Mouse (Mus musculus): ENCODE measurements around the gene Ano9.
A peak's percentile ranks its signal among the peaks of the same experiment; 100 is the strongest.

Gene Ano9

DNA sequence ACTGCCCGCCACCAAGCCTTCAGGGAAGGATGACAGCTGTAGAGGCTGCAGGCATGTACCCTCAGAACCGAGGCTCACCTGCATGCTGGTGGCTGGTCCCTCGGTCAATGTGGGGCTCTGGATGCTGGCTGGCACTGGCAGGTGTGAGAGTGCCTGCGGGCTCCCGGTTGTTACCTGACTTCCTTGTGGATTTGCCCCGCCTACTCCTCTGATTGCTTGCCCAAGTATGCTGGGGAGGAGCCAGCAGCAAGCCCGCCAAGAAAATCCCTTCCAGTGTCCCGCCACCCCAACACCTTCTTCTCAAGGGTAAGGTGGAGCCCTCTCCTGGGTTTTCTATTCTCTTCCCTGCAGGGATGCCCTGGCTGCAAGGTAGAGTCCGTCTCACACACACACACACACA lies at the start of gene Ano9:
Gene Ano9 (minus strand): TSS at position 171 of the 400 bp plus-strand sequence.
- no peak for DNase-seq

DNA sequence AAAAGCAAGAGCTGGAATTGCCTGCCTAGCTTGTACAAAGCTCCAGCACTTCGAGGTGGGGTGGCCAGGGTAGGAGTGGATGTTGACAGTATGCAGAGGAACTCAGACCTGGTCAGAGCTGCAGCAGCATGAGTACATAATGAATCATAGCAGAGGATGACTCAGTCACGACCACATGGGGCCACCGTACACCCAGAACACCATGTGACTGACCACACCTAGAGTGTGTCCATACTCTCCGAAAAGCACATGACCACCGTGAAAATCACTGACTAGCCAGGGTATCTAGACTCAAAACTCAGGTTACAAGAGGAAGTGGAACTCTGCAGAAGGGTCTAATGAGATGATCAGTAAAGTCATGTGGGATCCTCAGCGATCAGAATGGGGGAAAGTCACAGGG lies 47.2 kb upstream of the Ano9 start:
- DNase-seq: no peak

GRCm38 (mm10) chr7:141164397-141164796 lies 46.8 kb upstream of the Ano9 start:
- DNase-seq: no peak

DNA sequence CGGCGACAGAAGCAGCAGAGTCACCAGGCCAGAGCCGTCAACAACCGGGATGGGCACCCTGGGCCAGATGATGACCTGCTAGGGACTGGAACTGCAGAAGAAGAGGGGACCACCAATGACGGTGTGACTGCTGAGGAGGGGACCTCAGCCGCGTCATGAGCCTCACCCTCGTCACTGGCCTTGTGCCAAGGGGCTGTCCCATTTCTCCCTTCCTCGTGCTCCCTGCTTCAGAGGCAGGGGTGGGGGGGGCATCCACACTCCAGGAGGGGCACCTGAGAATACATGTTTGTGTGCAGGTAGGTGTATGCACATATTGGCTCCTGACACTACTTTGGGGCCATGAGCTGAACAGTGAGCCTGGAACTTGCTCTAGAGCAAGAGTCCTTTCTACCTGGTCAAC lies 37.8 kb upstream of the Ano9 start:
- no peak for DNase-seq

- no peak for DNase-seq
Measured at GRCm38 (mm10) chr7:141148639-141149038, 31.0 kb upstream of the Ano9 start.

DNA sequence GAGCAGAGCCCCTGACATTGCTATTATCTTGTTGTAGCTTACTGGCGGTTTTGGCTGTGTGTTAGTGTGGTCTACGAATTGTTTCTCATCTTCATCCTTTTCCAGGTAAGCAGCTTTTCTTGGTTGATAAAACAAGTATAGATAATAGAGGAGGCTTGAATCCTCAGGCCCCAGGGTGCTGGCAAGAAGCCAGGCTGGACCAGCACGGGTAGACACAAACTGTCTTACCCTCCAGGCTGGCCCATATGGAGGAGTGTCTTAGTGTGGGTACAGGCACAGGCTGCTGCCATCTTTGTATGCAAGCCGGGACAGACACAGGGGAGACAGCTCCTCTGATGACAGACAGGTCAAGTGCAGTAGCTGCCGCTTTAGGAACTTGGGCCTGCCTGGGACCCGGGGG lies 29.4 kb upstream of the Ano9 start:
- DNase-seq: no peak

- no peak for DNase-seq
Measured at GRCm38 (mm10) chr7:141146043-141146595, 28.5 kb upstream of the Ano9 start.

GRCm38 (mm10) chr7:141145403-141145802 lies 27.8 kb upstream of the Ano9 start:
- DNase-seq: no peak

DNA sequence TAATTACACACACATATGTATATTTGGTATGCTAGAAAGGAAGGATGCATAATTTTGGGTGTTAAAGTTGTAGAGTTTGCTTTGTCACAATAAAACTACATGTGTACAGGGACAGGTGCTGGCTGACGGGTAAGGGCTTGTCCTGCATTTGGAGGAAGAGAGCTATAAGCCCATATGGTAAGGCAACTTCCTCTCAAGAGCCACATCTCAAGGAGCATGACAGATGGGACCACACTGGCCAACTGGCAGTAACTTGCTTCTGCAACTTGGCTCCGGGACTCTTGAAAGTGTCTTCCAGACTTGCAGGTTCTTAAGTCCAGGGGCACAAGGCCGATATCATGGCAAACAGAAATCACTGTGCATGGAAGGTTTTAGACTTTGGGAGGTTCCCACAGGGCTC lies 27.0 kb upstream of the Ano9 start:
- no peak for DNase-seq

- DNase-seq: no peak
Measured at GRCm38 (mm10) chr7:141143861-141144260, 26.3 kb upstream of the Ano9 start.

DNA sequence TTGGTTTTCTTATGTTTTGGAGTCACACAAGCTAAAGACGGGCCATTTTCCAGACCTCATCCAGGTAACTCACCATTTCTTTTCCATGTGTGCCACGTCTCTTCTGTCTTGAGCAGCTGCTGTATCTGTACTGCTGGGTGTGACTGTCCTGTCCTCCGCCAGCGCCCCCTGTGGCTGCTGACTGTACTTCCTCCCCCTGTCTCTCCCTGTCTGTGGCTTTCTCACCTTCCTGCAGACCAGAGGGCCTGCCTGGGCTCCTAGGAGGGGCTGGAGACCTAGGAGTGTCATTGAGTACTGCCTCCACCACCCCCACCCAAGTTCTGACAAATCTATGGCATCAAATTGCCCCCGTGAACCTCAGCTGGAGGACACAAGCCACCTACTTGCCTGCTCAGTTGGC lies 25.5 kb upstream of the Ano9 start:
- peak; percentile 18 to 20 for DNase-seq

DNA sequence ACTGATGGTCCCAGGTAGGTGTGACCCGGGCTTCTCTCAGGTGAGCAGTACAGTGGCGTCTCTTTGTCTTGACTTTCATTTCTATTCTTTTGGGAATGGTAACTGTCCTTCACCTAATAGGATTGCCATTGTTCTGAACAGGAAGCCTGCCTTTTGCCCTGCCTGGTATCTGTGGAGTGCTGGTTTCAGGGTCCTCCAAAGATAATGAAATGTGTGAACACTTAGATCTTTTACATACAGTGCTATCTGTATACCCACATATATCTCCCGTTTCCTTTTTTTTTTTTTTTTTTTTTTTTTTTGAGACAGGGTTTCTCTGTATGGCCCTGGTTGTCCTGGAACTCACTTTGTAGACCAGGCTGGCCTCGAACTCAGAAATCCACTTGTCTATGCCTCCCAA lies 23.7 kb upstream of the Ano9 start:
- DNase-seq: no peak

- DNase-seq: no peak
Measured at GRCm38 (mm10) chr7:141131904-141132755, 14.5 kb upstream of the Ano9 start.

DNA sequence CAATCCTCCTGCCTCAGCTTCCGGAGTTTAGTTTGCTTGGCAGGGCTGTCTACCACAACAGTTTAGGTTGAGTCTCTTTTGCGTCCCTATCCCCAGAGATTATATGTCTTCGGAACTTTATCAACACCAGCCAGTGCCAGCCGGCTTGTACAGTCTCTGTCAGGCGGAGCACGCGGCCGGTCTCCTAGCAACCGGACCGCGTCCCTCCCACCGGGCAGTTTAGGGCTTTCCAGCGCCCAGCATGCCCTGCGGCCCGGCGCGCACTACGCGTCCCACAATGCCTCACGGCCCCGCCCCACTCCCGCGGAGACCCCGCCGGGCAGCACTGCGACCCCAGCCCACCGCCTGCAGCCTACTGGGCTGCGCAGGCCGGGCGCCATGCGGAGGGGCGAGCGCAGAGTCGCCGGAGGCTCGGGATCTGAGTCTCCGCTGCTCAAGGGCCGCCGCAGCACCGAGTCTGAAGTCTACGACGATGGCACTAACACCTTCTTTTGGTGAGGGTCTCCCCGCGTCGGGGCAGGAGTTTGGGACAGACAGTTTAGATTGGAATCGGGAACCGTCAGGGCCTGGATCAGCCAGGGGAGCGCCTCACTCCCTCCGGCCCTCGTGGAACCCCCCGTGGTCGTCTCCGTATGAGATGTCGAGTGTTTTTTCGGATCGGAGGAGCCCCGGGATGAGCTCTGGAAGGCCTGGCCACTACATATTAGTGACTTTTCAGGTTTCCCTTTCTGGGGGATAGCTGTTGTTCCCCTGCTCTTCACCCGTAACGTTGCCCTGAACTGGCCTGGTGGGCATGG lies 13.6 kb upstream of the Ano9 start:
- DNase-seq: peak; percentile 76 to 79

GRCm38 (mm10) chr7:141123517-141123856 lies 5.9 kb upstream of the Ano9 start:
- DNase-seq: no peak

GRCm38 (mm10) chr7:141122689-141123516 lies 5.3 kb upstream of the Ano9 start:
- peak; percentile 80 to 88 for DNase-seq

GRCm38 (mm10) chr7:141122245-141122644 lies 4.6 kb upstream of the Ano9 start, which contains the start of gene Ptdss2:
Ptdss2 (plus strand) TSS chr7:141122382.
- no peak for DNase-seq

DNA sequence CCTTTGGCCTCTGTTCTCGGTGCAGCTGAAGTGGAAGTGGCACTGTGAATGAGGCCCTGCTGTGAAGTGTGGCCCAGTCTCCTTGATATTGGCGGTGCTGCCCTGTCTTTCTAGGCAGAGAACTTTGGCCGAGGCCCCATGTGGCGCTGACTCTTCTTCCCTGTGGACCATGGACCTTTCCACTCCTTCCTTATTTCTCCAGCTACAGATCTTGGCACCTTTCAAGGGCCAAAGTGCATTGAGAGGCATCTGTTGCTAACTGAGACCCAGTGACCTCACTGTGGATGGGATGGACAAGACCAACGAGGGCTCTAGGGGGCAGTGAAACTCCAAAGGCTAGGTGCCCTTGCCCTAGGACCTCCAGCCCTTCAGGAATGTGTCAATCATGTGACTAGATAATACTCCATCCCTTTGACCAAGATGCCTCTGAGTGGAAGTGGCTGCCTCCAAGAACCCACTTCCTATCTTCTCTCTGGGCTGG lies 3.5 kb upstream of the Ano9 start:
- no peak for DNase-seq

- no peak for DNase-seq
Measured at GRCm38 (mm10) chr7:141120605-141121004, 3.0 kb upstream of the Ano9 start.

- no peak for DNase-seq
Measured at GRCm38 (mm10) chr7:141119487-141119886, 1.9 kb upstream of the Ano9 start.

DNA sequence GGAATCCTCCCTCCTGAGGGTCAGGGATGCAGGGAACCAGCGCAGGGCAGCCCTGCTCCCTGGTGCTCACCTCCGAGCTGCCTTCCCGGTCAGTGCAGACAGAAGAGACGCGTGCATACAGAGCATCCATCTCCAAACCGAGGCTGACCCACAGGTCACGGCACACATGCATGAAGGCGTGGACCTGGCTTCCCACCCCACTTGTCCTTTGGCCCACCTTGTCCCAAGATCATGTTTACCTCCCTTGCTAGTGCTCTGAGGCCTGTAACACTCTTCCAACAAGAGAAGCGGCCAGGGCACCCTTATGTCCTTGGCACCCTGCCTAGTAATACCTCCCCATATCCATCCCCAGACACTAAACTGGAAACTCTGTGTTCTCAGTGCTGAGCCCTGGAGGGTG lies 1.7 kb downstream of the Ano9 start:
- no peak for DNase-seq

DNA sequence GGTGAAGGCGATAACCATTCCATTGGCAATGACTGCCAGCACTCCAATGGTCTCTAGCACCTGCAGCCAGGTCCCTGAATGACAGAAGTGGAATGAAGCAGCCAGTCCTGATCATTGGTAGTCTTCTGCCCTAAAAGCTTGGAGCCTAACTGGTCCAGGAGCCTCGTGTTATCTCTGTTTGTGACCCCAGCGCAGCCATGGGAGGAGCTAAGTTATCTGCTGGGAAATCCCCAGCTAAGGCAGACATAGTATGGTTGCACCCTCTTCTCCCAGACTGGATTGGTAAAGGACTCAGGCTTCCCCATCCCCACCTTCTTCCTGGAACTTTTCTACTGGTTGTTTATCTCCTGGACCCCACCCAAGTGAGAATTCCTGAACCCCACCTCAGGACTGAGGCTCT lies 14.4 kb downstream of the Ano9 start:
- DNase-seq: no peak
